In genomic region chr12:15809657-15810056, GRCm38 (mm10) we compare ENCODE assay signal across 12 mouse cellular contexts. TPM values are rescaled to one million over a fixed set of nuclear protein-coding genes. Genes with fewer than 3 reads are reported as not detected.
A peak's percentile ranks its signal among the peaks of the same experiment; 100 is the strongest.
DNase-seq lines count a peak whose midpoint lies in the region; ATAC-seq lines count a peak whose summit lies in the region.
"Had no signal": no experiment of that assay in that cellular context is flagged by ENCODE, and none has a peak within 500 bp of the region (broad histone marks: within the 10 kb centered on the region; RNA-seq: fewer than 3 reads in every experiment).

No protein-coding gene starts in this region.

- 53% methylated on average over 7 of the region's 7 CpGs for WGBS in heart, embryonic 13.5 days
- 79% methylated on average over 7 of the region's 7 CpGs for WGBS in heart, embryonic 11.5 days (ENCODE audit: insufficient replicate concordance)
- 57% methylated on average over 7 of the region's 7 CpGs for WGBS in heart, embryonic 15.5 days
- 72% methylated on average over 7 of the region's 7 CpGs for WGBS in midbrain, embryonic 10.5 days

- no peak overlapping the region for H3K9ac ChIP-seq in heart, embryonic 13.5 days
- H3K9ac ChIP-seq in heart, embryonic 11.5 days (ENCODE audit: low read depth, low read length), result no peak overlapping the region
- no peak overlapping the region for H3K9ac ChIP-seq in heart, embryonic 15.5 days
- H3K9ac ChIP-seq: limb, embryonic 13.5 days had no signal

- H3K4me3 ChIP-seq in heart, embryonic 13.5 days, result no peak overlapping the region
- H3K4me3 ChIP-seq in heart, embryonic 11.5 days (ENCODE audit: low read depth, low read length), result no peak overlapping the region
- 0 out of 2 replicates have a peak overlapping the region, but pooled peaks have one; percentile 1 for H3K4me3 ChIP-seq in heart, embryonic 15.5 days
- H3K4me3 ChIP-seq in midbrain, embryonic 10.5 days, result no peak overlapping the region
- H3K4me3 ChIP-seq: limb, embryonic 13.5 days had no signal

- peaks cover 63% of the 10 kb centered on the region for H3K36me3 ChIP-seq in heart, embryonic 13.5 days
- H3K36me3 ChIP-seq in heart, embryonic 11.5 days (ENCODE audit: control insufficient read depth, insufficient read depth, low read length), result peaks cover 23% of the 10 kb centered on the region
- peaks cover 45% of the 10 kb centered on the region for H3K36me3 ChIP-seq in heart, embryonic 15.5 days
- peaks cover 54% of the 10 kb centered on the region for H3K36me3 ChIP-seq in midbrain, embryonic 10.5 days

- peak; percentile 30 for DNase-seq in T-cell, adult 2 months (ENCODE audit: low spot score)
- no peak for DNase-seq in midbrain, embryonic 10.5 days (ENCODE audit: low spot score)
- DNase-seq in ovary, postnatal 36 days (ENCODE audit: low spot score), result no peak
- DNase-seq in spleen, postnatal 4 days (ENCODE audit: low spot score in 2 of 2), result no peak
- DNase-seq: adrenal gland, postnatal 14 days; cerebellum, adult 8-10 months; thymus, postnatal 14 days had no signal

- peaks cover 70% of the 10 kb centered on the region for H3K4me1 ChIP-seq in heart, embryonic 13.5 days
- peaks cover 19% of the 10 kb centered on the region for H3K4me1 ChIP-seq in heart, embryonic 11.5 days (ENCODE audit: control insufficient read depth, insufficient read depth, low read length)
- peaks cover 39% of the 10 kb centered on the region for H3K4me1 ChIP-seq in heart, embryonic 15.5 days (replicated peaks)
- H3K4me1 ChIP-seq in midbrain, embryonic 10.5 days, result peaks cover 56% of the 10 kb centered on the region

- no peaks in the 10 kb centered on the region for H3K9me3 ChIP-seq in heart, embryonic 13.5 days
- H3K9me3 ChIP-seq in heart, embryonic 11.5 days (replicated peaks; ENCODE audit: control insufficient read depth, low read length), result no peaks in the 10 kb centered on the region
- no peaks in the 10 kb centered on the region for H3K9me3 ChIP-seq in heart, embryonic 15.5 days (replicated peaks)
- no peaks in the 10 kb centered on the region for H3K9me3 ChIP-seq in midbrain, embryonic 10.5 days (replicated peaks)
- H3K9me3 ChIP-seq: limb, embryonic 13.5 days had no signal

- ATAC-seq in heart, embryonic 13.5 days (ENCODE audit: extremely low read depth, insufficient number of reproducible peaks, low FRiP score, low TSS enrichment), result no peak
- no peak for ATAC-seq in heart, embryonic 11.5 days (replicated peaks; ENCODE audit: insufficient number of reproducible peaks, low FRiP score, low TSS enrichment)
- no peak for ATAC-seq in heart, embryonic 15.5 days (replicated peaks; ENCODE audit: insufficient number of reproducible peaks, insufficient read depth, low FRiP score, low read depth)
- no peak for ATAC-seq in megakaryocyte progenitor cell, adult 5-6 weeks (replicated peaks; ENCODE audit: poor library complexity)

- no peak overlapping the region for H3K27ac ChIP-seq in heart, embryonic 13.5 days (replicated peaks)
- no peak overlapping the region for H3K27ac ChIP-seq in heart, embryonic 11.5 days (ENCODE audit: low read depth, low read length)
- peak overlapping the region; percentile 21; the same call in 1 of the 2 replicates for H3K27ac ChIP-seq in heart, embryonic 15.5 days
- peak overlapping the region; percentile 13; the same call in 1 of the 2 replicates for H3K27ac ChIP-seq in midbrain, embryonic 10.5 days (replicated peaks)
- H3K27ac ChIP-seq: limb, embryonic 13.5 days had no signal

- no peaks in the 10 kb centered on the region for H3K27me3 ChIP-seq in heart, embryonic 13.5 days (replicated peaks)
- no peaks in the 10 kb centered on the region for H3K27me3 ChIP-seq in heart, embryonic 11.5 days (ENCODE audit: control insufficient read depth, insufficient read depth, low read length)
- no peaks in the 10 kb centered on the region for H3K27me3 ChIP-seq in heart, embryonic 15.5 days
- no peaks in the 10 kb centered on the region for H3K27me3 ChIP-seq in midbrain, embryonic 10.5 days (ENCODE audit: low read depth, poor library complexity, severe bottlenecking)
- H3K27me3 ChIP-seq: limb, embryonic 13.5 days had no signal

- peak overlapping the region; percentile 80 for H3K4me2 ChIP-seq in heart, embryonic 13.5 days
- no peak overlapping the region for H3K4me2 ChIP-seq in heart, embryonic 11.5 days
- peak overlapping the region; percentile 9; the same call in 1 of the 2 replicates for H3K4me2 ChIP-seq in heart, embryonic 15.5 days

RNA-seq across cellular contexts. Expression of gene Trib2, which starts 7.1 kb away (rescaled TPM):
- polyA plus RNA-seq in heart, embryonic 13.5 days (2015; fragmentation: Nextera tagmentation; extraction: Ambion mirVana), result 40.3 and 42.2 TPM in 2 replicates
- polyA plus RNA-seq in heart, embryonic 11.5 days (2014; fragmentation: Nextera tagmentation; extraction: Ambion mirVana), result 45.4 and 53.5 TPM in 2 replicates
- polyA plus RNA-seq in heart, embryonic 15.5 days (2015; fragmentation: Nextera tagmentation; extraction: Ambion mirVana), result 44.9 and 48.3 TPM in 2 replicates
- polyA plus RNA-seq in midbrain, embryonic 10.5 days (2016; fragmentation: Nextera tagmentation; extraction: Ambion mirVana), result 46.5 and 59.2 TPM in 2 replicates
- 3.2 and 7.5 TPM in 2 replicates for total RNA-seq in megakaryocyte progenitor cell, adult 5-6 weeks (2015)
- total RNA-seq in megakaryocyte progenitor cell, adult 5-6 weeks (2017), result 4.1 and 8.0 TPM in 2 replicates

Comparison
In these comparisons a context has a peak if more than half of its experiments do, and no peak if none do; other contexts are left out.
1. H3K27ac ChIP-seq: peak in heart, embryonic 15.5 days (single experiment) and midbrain, embryonic 10.5 days (single experiment); none in heart, embryonic 13.5 days (single experiment) and heart, embryonic 11.5 days (single experiment).